Mouse (Mus musculus) stomach, embryonic 16.5 days (tissue): ENCODE results near the gene Adprh. TPM values are rescaled to one million over a fixed set of nuclear protein-coding genes. Genes with fewer than 3 reads are reported as not detected.

Source experiments
- ATAC-seq: fragments of 200-750 bp; cut with Nextera tagmentation; 2 replicates; pipeline ENCODE4 v1.8.0; 2017; ENCODE audit warnings: moderate number of reproducible peaks, moderate TSS enrichment; ENCODE audit not compliant: insufficient read depth, low FRiP score
- H3K27ac ChIP-seq: fragments of 300-500 bp; sonication (generic); 2 replicates; pipeline ENCODE4 v1.5.1; 2014; ENCODE audit warnings: low read length
- H3K27me3 ChIP-seq: fragments of 300-500 bp; sonication (generic); 2 replicates; pipeline ENCODE4 v1.6.1; 2014; ENCODE audit warnings: low read length, control low read depth, mixed read lengths; ENCODE audit not compliant: control insufficient read depth, insufficient read depth
- H3K36me3 ChIP-seq: fragments of 300-500 bp; sonication (generic); 2 replicates; pipeline ENCODE4 v1.6.1; 2014; ENCODE audit warnings: low read length; ENCODE audit not compliant: control insufficient read depth, insufficient read depth
- H3K4me1 ChIP-seq: fragments of 300-500 bp; sonication (generic); 2 replicates; pipeline ENCODE4 v1.6.1; 2014; ENCODE audit warnings: low read length, control low read depth, mixed read lengths; ENCODE audit not compliant: control insufficient read depth, insufficient read depth
- H3K4me2 ChIP-seq: fragments of 300-500 bp; sonication (generic); 2 replicates; pipeline ENCODE4 v1.6.1; 2014; ENCODE audit warnings: low read depth, low read length, mixed read lengths
- H3K4me3 ChIP-seq: fragments of 300-500 bp; sonication (generic); replicated peaks from 2 replicates; pipeline ENCODE4 v1.5.1; 2014; ENCODE audit warnings: mild to moderate bottlenecking, low read length
- H3K9ac ChIP-seq: fragments of 300-500 bp; sonication (generic); 2 replicates; pipeline ENCODE4 v1.6.1; 2014; ENCODE audit warnings: low read length
- H3K9me3 ChIP-seq: fragments of 300-500 bp; sonication (generic); replicated peaks from 2 replicates; pipeline ENCODE4 v1.6.1; 2016; ENCODE audit warnings: low read length, control low read depth; ENCODE audit not compliant: control insufficient read depth
- WGBS: fragments of 180-500 bp; shearing (Covaris S2); extraction: QIAGEN DNeasy Blood & Tissue Kit; methylation state at CpG from one replicate; pipeline ENCODE4 v1.1.7; 2014; 5-methylcytosine and 5-hydroxymethylcytosine counted together
- polyA plus RNA-seq: library from polyadenylated mRNA; unstranded; fragments of >200 nt; fragmentation: Nextera tagmentation; extraction: Ambion mirVana; gene quantifications from 2 replicates; pipeline ENCODE4 v1.2.1, GENCODE M21; 2015

The Adprh gene
- polyA plus RNA-seq, 1 experiment from 2014 or later: 79.4 TPM

GRCm38 (mm10) chr16:38395060-38395730 lies 57.3 kb downstream of the Adprh start:
- H3K9ac ChIP-seq: no peak overlapping the region
- no peaks in the 10 kb centered on the region for H3K9me3 ChIP-seq
- 55% methylated on average over 6 of the region's 6 CpGs for WGBS
- no peak for ATAC-seq
- no peaks in the 10 kb centered on the region for H3K36me3 ChIP-seq
- no peaks in the 10 kb centered on the region for H3K27me3 ChIP-seq
- no peak overlapping the region for H3K4me2 ChIP-seq
- H3K4me3 ChIP-seq: no peak overlapping the region
- H3K27ac ChIP-seq: no peak overlapping the region
- peaks cover 12% of the 10 kb centered on the region for H3K4me1 ChIP-seq

GRCm38 (mm10) chr16:38394191-38394618 lies 58.3 kb downstream of the Adprh start:
- H3K4me1 ChIP-seq: peaks cover 2% of the 10 kb centered on the region; the same call in 1 of the 2 replicates
- no peaks in the 10 kb centered on the region for H3K9me3 ChIP-seq
- H3K9ac ChIP-seq: no peak overlapping the region
- 79% methylated on average over 8 of the region's 8 CpGs for whole genome bisulfite sequencing
- H3K27ac ChIP-seq: no peak overlapping the region
- H3K36me3 ChIP-seq: no peaks in the 10 kb centered on the region
- no peak for ATAC-seq
- no peak overlapping the region for H3K4me2 ChIP-seq
- no peaks in the 10 kb centered on the region for H3K27me3 ChIP-seq
- H3K4me3 ChIP-seq: no peak overlapping the region

Other genes starting within 250 kb of the Adprh start
- gene Nr1i2, start 157.9 kb downstream of the Adprh start, polyA plus RNA-seq: 8.6 and 9.2 TPM in 2 replicates
- gene Maats1, start 110.6 kb downstream of the Adprh start, polyA plus RNA-seq: 0.15 TPM in 1 of 2 replicates, not detected in the other
- gene Cox17, start 105.7 kb downstream of the Adprh start, polyA plus RNA-seq: 151 and 186 TPM in 2 replicates
- gene Gm21987, start 105.7 kb downstream of the Adprh start, polyA plus RNA-seq: 0.52 and 0.90 TPM in 2 replicates
- 12.3 and 16.2 TPM in 2 replicates for gene Popdc2, start 90.5 kb downstream of the Adprh start, polyA plus RNA-seq
- gene Pla1a, start 19.6 kb downstream of the Adprh start, polyA plus RNA-seq: 2.3 and 2.6 TPM in 2 replicates
- 0.66 and 0.86 TPM in 2 replicates for gene Cd80, start 2.9 kb upstream of the Adprh start, polyA plus RNA-seq
- 23.1 and 25.8 TPM in 2 replicates for gene Timmdc1, start 70.0 kb upstream of the Adprh start, polyA plus RNA-seq
- 43.3 and 44.4 TPM in 2 replicates for gene Poglut1, start 97.6 kb upstream of the Adprh start, polyA plus RNA-seq
- gene Tmem39a, start 106.0 kb upstream of the Adprh start, polyA plus RNA-seq: 106 and 110 TPM in 2 replicates